Mouse (Mus musculus) forebrain, embryonic 12.5 days (tissue): ENCODE data around the gene Sec22b. TPM values are rescaled to one million over a fixed set of nuclear protein-coding genes. Genes with fewer than 3 reads are reported as not detected.

Experiments
- ATAC-seq: fragments of 200-750 bp; cut with Nextera tagmentation; 2 replicates; pipeline ENCODE4 v1.8.0; 2017; ENCODE audit warnings: moderate TSS enrichment; ENCODE audit not compliant: low FRiP score
- H3K27ac ChIP-seq: fragments of 300-500 bp; sonication (generic); 2 replicates; pipeline ENCODE4 v1.5.1; 2016; ENCODE audit warnings: mild to moderate bottlenecking
- H3K27me3 ChIP-seq: fragments of 300-500 bp; sonication (generic); 2 replicates; pipeline ENCODE4 v1.6.1; 2016; ENCODE audit warnings: mild to moderate bottlenecking
- H3K36me3 ChIP-seq: fragments of 300-500 bp; sonication (generic); replicated peaks from 2 replicates; pipeline ENCODE4 v1.6.1; 2016; ENCODE audit warnings: mild to moderate bottlenecking
- H3K4me1 ChIP-seq: fragments of 300-500 bp; sonication (generic); 2 replicates; pipeline ENCODE4 v1.6.1; 2016
- H3K4me2 ChIP-seq: fragments of 300-500 bp; sonication (generic); 2 replicates; pipeline ENCODE4 v1.6.1; 2016; ENCODE audit warnings: mild to moderate bottlenecking, moderate library complexity
- H3K4me3 ChIP-seq: fragments of 300-500 bp; sonication (generic); replicated peaks from 2 replicates; pipeline ENCODE4 v1.5.1; 2016; ENCODE audit warnings: mild to moderate bottlenecking
- H3K9ac ChIP-seq: fragments of 300-500 bp; sonication (generic); 2 replicates; pipeline ENCODE4 v1.6.1; 2016; ENCODE audit warnings: mild to moderate bottlenecking
- H3K9me3 ChIP-seq: fragments of 300-500 bp; sonication (generic); 2 replicates; pipeline ENCODE4 v1.6.1; 2016
- WGBS: fragments of 180-500 bp; shearing (Covaris S2); methylation state at CpG from one replicate; pipeline ENCODE4 v1.1.7; 2016; 5-methylcytosine and 5-hydroxymethylcytosine counted together
- polyA plus RNA-seq: library from polyadenylated mRNA; unstranded; fragments of >200 nt; fragmentation: Nextera tagmentation; extraction: Ambion mirVana; gene quantifications from 2 replicates; pipeline ENCODE4 v1.2.1, GENCODE M21; 2016

Gene Sec22b
- polyA plus RNA-seq, 1 experiment from 2014 or later: 107 TPM

DNA sequence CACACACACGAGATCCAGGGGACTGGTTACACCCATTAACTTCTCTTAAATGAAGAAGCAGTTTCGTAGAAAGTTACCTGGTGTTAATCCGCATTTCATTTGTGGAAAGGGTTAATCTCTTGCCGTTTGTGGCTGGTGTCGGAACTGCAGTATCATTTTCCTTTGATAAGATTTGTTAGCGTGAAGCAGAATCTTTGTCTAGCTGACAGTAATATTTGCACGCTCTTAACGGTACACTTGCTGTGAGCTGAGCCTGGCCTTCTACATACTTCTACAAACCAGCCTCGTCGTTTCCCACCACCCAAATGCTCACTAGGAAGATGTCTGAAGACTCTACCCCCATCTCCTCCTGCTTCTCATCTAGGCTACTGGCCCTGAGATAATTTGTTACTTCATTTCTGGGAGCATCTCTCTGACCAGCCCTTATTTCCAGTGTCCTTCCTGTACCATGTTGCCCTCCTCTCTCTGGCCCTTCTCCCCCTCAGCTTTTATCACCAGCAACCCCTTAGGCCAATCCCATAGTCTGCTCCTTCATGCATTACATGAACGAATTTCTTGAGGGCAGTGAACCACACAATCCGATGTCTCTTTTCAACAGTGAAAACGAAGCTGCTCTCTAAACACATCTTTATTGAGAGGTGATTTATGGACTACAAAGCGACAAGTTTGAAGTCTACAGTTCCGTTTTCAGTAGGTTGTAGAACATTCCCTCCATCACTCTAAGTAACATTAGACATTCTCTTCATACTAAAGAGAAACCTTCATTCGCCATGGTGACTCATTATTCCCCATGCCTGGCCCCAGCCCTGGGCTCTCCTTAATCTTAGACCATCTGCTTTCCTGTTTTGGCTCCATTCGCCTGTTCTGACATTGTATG, 36.3 kb downstream of the Sec22b start:
- H3K4me1 ChIP-seq: peaks cover 59% of the 10 kb centered on the region
- WGBS: 50% methylated on average over 17 of the region's 17 CpGs
- H3K4me3 ChIP-seq: no peak overlapping the region
- H3K9me3 ChIP-seq: no peaks in the 10 kb centered on the region
- no peak overlapping the region for H3K9ac ChIP-seq
- no peak overlapping the region for H3K4me2 ChIP-seq
- H3K27me3 ChIP-seq: peaks cover 10% of the 10 kb centered on the region
- no peaks in the 10 kb centered on the region for H3K36me3 ChIP-seq
- no peak for ATAC-seq
- H3K27ac ChIP-seq: 0 out of 2 replicates have a peak overlapping the region, but pooled peaks have one; percentile 37

DNA sequence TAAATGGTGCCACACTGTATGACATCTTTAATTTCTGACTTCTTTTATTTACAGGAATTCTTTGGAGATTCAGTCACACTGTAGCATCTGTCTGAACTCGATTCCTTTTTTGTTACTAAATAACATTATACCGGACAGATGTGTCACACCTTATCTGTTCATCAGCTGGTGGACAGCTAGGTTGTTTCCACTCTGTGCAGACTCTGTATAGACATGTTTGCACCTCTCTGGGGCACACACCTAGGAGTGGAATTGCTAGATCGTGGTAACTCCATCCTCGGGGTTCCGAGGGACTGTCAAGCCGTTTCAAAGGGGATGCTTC, 36.9 kb downstream of the Sec22b start:
- H3K27ac ChIP-seq: no peak overlapping the region
- no peak overlapping the region for H3K9ac ChIP-seq
- no peaks in the 10 kb centered on the region for H3K9me3 ChIP-seq
- ATAC-seq: no peak
- H3K4me3 ChIP-seq: no peak overlapping the region
- H3K27me3 ChIP-seq: 0 out of 2 replicates have a peak, but pooled peaks cover 9% of the 10 kb centered on the region
- WGBS: 62% methylated on average over 6 of the region's 6 CpGs
- peaks cover 62% of the 10 kb centered on the region for H3K4me1 ChIP-seq
- H3K4me2 ChIP-seq: no peak overlapping the region
- H3K36me3 ChIP-seq: no peaks in the 10 kb centered on the region

DNA sequence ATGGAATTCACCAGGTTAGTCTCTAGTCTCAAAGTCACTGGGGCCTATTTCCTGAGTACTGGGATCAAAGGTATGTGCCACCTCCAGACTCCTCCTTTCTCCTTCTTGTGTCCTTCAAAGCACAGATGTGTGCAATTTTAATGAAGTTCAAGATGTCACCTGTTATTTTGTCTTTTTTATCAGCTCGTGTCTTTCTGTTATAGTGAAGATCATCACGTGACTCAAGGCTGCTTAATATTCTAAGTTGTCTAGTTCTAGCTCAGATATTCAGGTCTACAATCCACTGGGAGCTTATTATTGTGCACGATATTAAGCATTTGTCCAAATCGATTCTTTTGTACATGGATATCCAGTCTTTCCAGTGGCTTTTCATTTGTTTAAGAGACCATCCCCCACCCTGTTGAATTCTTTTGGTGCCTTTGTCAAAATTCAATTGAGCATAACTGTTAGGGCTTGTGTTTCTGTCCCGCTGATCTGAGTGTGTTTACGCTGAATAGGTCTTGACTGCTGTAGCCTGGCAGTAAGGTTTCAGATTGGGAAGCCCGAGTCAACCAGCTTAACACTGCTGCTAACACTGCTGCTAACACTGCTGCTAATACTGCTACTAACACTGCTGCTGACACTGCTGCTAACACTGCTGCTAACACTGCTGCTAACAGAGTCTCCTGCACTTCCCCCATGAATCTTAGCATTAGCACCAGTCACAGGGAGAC, 38.0 kb downstream of the Sec22b start:
- Histone ChIP-seq H3K27me3 (0 out of 2 replicates have a peak, but pooled peaks cover 9% of the 10 kb centered on the region), H3K27ac (peak overlapping the region; percentile 78), H3K4me3 (no peak overlapping the region), H3K9me3 (no peaks in the 10 kb centered on the region), H3K9ac (0 out of 2 replicates have a peak overlapping the region, but pooled peaks have one; percentile 21), H3K36me3 (no peaks in the 10 kb centered on the region), H3K4me1 (peaks cover 57% of the 10 kb centered on the region), H3K4me2 (peak overlapping the region; percentile 15; the same call in 1 of the 2 replicates)
- WGBS: 3% methylated on average over 7 of the region's 7 CpGs
- ATAC-seq: peak; percentile 37

DNA sequence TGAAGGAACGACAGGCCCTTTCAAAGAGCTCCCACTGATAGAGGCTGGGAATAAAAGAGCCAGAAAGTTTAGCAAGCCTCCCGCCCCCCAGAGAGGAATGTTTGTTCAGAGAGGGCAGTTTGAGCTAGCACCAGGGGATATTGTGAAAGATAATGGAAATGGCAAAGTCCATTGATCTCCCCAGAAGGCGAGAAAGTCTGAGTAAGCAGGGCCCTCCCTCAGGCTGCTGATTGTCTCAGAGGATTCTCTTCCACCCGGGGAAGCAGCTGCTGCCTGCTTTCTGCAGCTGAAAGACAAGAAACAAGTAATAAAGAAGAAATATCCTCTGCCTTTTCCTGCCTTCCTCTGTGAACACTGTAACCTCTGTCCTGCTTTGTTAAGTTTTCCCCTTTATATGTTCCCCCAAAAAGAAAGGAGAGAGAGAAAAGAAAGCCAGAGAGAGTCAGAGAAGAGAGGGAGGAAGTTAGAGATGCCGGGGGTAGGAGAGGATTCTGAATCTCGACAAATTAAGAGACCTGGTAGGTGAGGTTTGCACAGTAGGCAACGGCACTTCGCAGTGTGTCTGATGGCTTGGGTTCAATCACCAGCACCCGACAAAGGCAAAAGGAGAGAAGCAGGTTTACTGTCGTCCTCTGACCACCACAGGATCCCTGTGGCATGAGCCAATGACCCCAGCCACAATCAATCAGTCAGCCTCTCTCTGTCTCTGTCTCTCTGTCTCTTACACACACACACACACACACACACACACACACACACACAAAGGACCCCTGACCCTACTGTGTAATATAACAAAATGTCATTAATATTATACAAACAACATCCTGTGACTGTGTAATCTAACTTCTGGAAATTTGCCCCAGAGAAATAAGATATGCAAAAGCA, 38.9 kb downstream of the Sec22b start:
- H3K27ac ChIP-seq: peak overlapping the region; percentile 78
- H3K27me3 ChIP-seq: 0 out of 2 replicates have a peak, but pooled peaks cover 9% of the 10 kb centered on the region
- under 1% methylated on average over 10 of the region's 10 CpGs for WGBS
- H3K36me3 ChIP-seq: no peaks in the 10 kb centered on the region
- 0 out of 2 replicates have a peak, but pooled peaks have one; percentile 22 for ATAC-seq
- H3K4me1 ChIP-seq: peaks cover 57% of the 10 kb centered on the region
- peak overlapping the region; percentile 15 for H3K4me2 ChIP-seq
- H3K9ac ChIP-seq: peak overlapping the region; percentile 21; the same call in 1 of the 2 replicates
- H3K9me3 ChIP-seq: no peaks in the 10 kb centered on the region
- H3K4me3 ChIP-seq: no peak overlapping the region

DNA sequence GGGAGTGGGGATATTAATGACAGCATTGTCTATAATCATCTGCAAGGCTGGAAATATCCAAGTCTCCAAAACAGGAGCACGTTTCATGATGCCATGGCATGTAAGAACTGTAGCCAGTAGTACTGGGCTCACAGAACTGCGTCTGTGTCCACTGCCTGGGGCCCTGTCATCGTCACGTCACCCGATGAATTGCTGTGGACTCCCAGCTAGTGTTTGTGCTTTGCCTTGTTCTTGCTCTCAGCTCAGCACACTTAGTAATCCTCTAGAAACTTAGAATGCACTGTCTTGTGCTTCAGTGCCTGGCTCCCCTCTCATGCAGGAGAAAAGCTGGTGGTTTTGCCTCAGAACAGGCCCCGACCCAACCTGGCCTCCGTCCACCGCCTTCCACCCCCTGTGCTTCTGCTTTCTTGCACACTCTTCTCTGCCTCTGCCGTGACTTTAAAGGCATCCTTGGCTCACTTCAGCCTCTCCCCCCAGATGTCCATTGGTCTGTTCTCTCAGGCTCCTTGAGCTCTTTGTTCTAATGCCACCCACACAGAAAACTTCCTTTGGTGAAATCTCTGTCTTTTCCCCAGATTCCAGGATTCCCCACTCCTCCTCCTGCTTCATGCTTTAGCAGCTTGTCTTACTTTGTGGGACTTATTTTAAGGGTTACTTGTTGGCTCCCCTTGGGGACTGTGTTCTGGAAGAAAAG, 39.7 kb downstream of the Sec22b start:
- H3K4me1 ChIP-seq: peaks cover 57% of the 10 kb centered on the region
- 0 out of 2 replicates have a peak overlapping the region, but pooled peaks have one; percentile 47 for H3K27ac ChIP-seq
- 11% methylated on average over 9 of the region's 9 CpGs for WGBS
- peak overlapping the region; percentile 17; the same call in 1 of the 2 replicates for H3K9ac ChIP-seq
- H3K36me3 ChIP-seq: no peaks in the 10 kb centered on the region
- H3K27me3 ChIP-seq: 0 out of 2 replicates have a peak, but pooled peaks cover 9% of the 10 kb centered on the region
- peak overlapping the region; percentile 15; the same call in 1 of the 2 replicates for H3K4me2 ChIP-seq
- 0 out of 2 replicates have a peak, but pooled peaks have one; percentile 25 for ATAC-seq
- no peak overlapping the region for H3K4me3 ChIP-seq
- H3K9me3 ChIP-seq: no peaks in the 10 kb centered on the region

DNA sequence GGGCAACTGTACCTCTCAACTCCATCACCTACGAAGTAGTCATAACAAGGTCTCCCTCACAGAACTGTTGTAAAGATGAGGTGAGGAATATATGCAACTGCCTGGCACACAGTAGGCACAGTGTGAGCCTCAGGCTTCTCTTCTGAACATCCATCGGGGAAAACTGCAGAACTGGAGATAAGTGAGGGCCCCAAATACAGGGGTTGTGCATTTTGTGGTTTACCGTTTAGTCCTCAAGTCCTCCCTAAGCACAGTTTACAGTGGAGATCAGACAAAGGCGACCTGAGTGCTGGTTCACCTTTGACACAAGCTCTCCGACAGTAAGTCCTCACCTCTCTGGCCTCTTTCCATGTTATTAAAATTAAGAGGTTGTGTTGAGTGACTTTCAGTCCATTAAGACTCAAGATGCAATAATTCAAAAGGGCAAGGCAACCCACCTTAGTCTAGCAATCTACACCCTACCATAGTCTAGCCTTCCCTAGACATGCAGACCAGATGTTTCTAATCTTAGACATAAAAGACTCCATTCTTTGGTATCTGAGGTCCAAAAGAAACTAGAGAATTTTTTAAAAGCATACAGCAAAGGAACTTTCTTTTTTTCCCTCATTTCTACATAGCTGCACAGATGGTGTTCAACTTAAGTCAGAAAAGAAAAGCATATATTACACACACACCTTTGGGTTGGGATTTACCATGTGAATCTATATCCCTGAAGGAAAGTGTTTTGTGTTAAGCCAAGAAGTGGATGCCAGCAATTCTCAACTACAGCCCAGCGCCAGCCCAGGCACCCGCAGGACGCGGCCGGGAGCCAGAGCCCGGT, 40.7 kb downstream of the Sec22b start:
- H3K4me1 ChIP-seq: peaks cover 57% of the 10 kb centered on the region
- H3K27me3 ChIP-seq: 0 out of 2 replicates have a peak, but pooled peaks cover 9% of the 10 kb centered on the region
- H3K36me3 ChIP-seq: no peaks in the 10 kb centered on the region
- H3K9me3 ChIP-seq: no peaks in the 10 kb centered on the region
- H3K4me3 ChIP-seq: peak overlapping the region; percentile 10; the same call in 1 of the 2 replicates
- H3K27ac ChIP-seq: 0 out of 2 replicates have a peak overlapping the region, but pooled peaks have one; percentile 25
- 31% methylated on average over 11 of the region's 11 CpGs for WGBS
- H3K4me2 ChIP-seq: peak overlapping the region; percentile 44
- peak overlapping the region; percentile 44 for H3K9ac ChIP-seq
- no peak for ATAC-seq

DNA sequence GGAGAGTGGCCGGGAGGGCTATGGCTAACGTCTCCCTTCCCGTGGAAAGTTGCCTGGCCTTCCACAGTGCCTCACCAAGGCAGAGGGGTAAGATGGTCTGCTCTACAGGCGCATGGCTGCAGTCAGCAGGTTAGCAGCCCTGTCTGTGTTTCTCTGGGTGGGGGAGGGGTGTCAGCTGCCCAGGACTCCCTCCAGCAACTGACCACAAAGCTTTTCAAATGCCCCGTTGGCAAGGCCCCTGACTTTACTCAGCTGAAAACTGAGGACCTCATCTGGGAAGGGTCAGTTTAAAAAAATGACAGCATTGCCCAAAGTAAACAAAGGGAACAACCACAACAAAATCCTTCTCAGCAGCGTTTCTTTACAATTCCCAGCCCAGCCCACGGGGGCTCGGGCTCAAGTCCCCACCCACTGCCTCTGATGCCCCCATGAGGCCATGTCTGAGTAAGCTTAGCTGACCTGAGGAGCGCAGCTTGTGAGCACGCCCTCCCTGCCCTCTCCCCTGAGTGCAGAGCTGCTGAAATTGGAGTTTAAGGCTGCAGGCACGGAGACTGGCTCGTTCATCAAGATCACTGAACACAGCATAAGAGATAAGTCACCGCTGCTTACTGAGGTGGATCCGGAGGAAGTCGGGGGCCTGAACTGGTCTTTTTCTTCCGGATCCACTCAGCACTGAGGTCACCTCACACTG, 41.4 kb downstream of the Sec22b start:
- H3K9ac ChIP-seq: peak overlapping the region; percentile 44
- 7% methylated on average over 16 of the region's 16 CpGs for WGBS
- peaks cover 51% of the 10 kb centered on the region for H3K4me1 ChIP-seq
- ATAC-seq: peak; percentile 28; the same call in 1 of the 2 replicates
- H3K27me3 ChIP-seq: 0 out of 2 replicates have a peak, but pooled peaks cover 9% of the 10 kb centered on the region
- H3K4me2 ChIP-seq: peak overlapping the region; percentile 44
- no peaks in the 10 kb centered on the region for H3K9me3 ChIP-seq
- peak overlapping the region; percentile 25; the same call in 1 of the 2 replicates for H3K27ac ChIP-seq
- no peaks in the 10 kb centered on the region for H3K36me3 ChIP-seq
- peak overlapping the region; percentile 10; the same call in 1 of the 2 replicates for H3K4me3 ChIP-seq

DNA sequence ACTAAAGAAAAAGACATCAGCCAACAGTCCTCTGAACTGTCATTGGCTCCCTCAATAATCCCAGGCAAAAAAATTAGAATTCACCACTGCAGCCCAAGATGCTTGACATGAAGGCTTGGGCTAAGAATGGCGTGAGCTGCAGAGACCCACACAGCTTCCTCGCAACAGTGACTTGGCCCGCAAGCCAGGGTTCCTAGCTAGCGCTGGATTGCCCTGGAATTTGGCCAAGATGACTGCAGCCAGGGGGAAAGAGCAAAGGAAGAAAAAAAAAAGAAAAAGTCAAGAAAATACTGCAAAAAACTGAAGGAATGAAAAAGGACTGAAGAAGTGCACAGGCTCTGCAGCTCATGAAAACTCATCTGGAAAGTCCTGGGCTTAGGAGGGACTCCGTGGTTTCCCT, 43.5 kb downstream of the Sec22b start:
- Histone ChIP-seq H3K9ac (no peak overlapping the region), H3K4me1 (peaks cover 34% of the 10 kb centered on the region), H3K27me3 (0 out of 2 replicates have a peak, but pooled peaks cover 9% of the 10 kb centered on the region), H3K27ac (no peak overlapping the region), H3K4me3 (no peak overlapping the region), H3K9me3 (no peaks in the 10 kb centered on the region), H3K36me3 (no peaks in the 10 kb centered on the region), H3K4me2 (no peak overlapping the region)
- WGBS: 86% methylated on average over 5 of the region's 5 CpGs
- no peak for ATAC-seq

DNA sequence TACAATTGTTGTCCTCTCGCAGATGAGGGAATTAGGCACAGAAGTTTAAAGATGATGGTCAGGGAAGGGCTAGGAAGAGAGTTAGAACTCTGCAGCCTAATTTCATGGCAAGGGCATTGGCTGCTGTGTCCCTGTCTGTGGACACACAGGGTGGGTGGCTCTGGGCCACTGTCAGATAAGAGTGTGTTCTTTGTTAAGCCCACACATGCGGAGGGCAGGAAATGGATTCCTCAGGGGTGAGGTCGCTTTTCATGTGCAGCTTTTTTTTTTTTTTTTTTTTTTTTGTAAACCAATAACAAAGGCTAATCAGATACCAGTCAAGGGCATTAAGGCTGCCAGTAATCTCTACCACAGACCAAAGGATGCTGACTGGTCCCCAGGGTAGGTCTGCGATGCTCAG, 45.4 kb downstream of the Sec22b start:
- 32% methylated on average over 4 of the region's 4 CpGs for WGBS
- ATAC-seq: no peak
- H3K4me2 ChIP-seq: no peak overlapping the region
- peaks cover 14% of the 10 kb centered on the region for H3K4me1 ChIP-seq
- H3K9me3 ChIP-seq: no peaks in the 10 kb centered on the region
- no peaks in the 10 kb centered on the region for H3K36me3 ChIP-seq
- no peak overlapping the region for H3K4me3 ChIP-seq
- H3K9ac ChIP-seq: no peak overlapping the region
- 0 out of 2 replicates have a peak, but pooled peaks cover 3% of the 10 kb centered on the region for H3K27me3 ChIP-seq
- no peak overlapping the region for H3K27ac ChIP-seq

DNA sequence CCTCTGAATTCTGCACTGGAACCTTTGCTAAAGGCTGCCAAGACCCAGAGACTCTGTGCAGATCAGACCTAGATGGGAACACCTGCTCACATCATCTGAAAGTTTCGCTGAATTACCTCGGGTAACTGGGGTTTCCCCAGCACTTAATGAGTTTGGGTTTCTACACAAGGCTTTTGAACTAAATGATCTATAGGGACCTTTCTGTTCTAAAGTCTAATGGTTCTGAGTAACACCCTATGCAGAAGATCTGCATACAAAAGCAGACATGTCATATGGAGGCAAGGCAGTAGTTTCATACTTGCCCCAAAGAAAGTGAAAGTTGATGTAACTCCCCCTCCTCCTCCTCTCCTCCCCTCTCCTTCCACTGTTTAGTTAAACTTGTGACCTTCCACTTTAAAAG, 47.5 kb downstream of the Sec22b start:
- no peaks in the 10 kb centered on the region for H3K36me3 ChIP-seq
- peaks cover 2% of the 10 kb centered on the region; the same call in 1 of the 2 replicates for H3K4me1 ChIP-seq
- no peaks in the 10 kb centered on the region for H3K27me3 ChIP-seq
- WGBS: 88% methylated on average over 2 of the region's 2 CpGs
- no peak overlapping the region for H3K4me3 ChIP-seq
- H3K27ac ChIP-seq: no peak overlapping the region
- ATAC-seq: no peak
- no peak overlapping the region for H3K9ac ChIP-seq
- H3K9me3 ChIP-seq: no peaks in the 10 kb centered on the region
- no peak overlapping the region for H3K4me2 ChIP-seq
